In genomic region chr3:108094976-108095760, GRCm38 (mm10) we compare ENCODE assay signal across 22 mouse cellular contexts. TPM values are rescaled to one million over a fixed set of nuclear protein-coding genes. Genes with fewer than 3 reads are reported as not detected.
DNase-seq lines count a peak whose midpoint lies in the region; ATAC-seq and TF ChIP-seq lines count a peak whose summit lies in the region.
"Had no signal": no experiment of that assay in that cellular context is flagged by ENCODE, and none has a peak within 500 bp of the region (broad histone marks: within the 10 kb centered on the region; RNA-seq: fewer than 3 reads in every experiment).

No protein-coding gene starts in this region.

- no peak for TF ChIP-seq EP300 in heart, adult 2 months (IDR thresholded peaks at IDR 0.05; ENCODE audit: insufficient read depth, low read depth, low read length)
- no peak for TF ChIP-seq EP300 in liver, embryonic 14.5 days (IDR thresholded peaks at IDR 0.05; ENCODE audit: low read depth)

- H3K9me3 ChIP-seq in heart, embryonic 11.5 days (replicated peaks; ENCODE audit: control insufficient read depth, low read length): no peaks in the 10 kb centered on the region
- no peaks in the 10 kb centered on the region for H3K9me3 ChIP-seq in liver, embryonic 14.5 days (ENCODE audit: control insufficient read depth, low read length)
- no peaks in the 10 kb centered on the region for H3K9me3 ChIP-seq in limb, embryonic 10.5 days (replicated peaks)
- H3K9me3 ChIP-seq: embryonic facial prominence, embryonic 12.5 days; forebrain, embryonic 13.5 days; hindbrain, embryonic 13.5 days had no signal

- H3K4me1 ChIP-seq in heart, embryonic 11.5 days (ENCODE audit: control insufficient read depth, insufficient read depth, low read length): peaks cover 4% of the 10 kb centered on the region; the same call in 1 of the 2 replicates
- no peaks in the 10 kb centered on the region for H3K4me1 ChIP-seq in heart, adult 2 months (ENCODE audit: control insufficient read depth, insufficient read depth, low read length)
- peaks cover 59 to 66% of the 10 kb centered on the region in 2 experiments for H3K4me1 ChIP-seq in liver, embryonic 14.5 days (replicated peaks; ENCODE audit: control insufficient read depth in 2 of 2, insufficient read depth in 2 of 2, low read length in 1 of 2)
- peaks cover under 1% of the 10 kb centered on the region; the same call in 1 of the 2 replicates for H3K4me1 ChIP-seq in limb, embryonic 10.5 days
- H3K4me1 ChIP-seq: embryonic facial prominence, embryonic 12.5 days; hindbrain, embryonic 13.5 days had no signal

- 0 out of 2 replicates have a peak overlapping the region, but pooled peaks have one; percentile 10 for H3K27ac ChIP-seq in heart, embryonic 11.5 days (ENCODE audit: low read depth, low read length)
- H3K27ac ChIP-seq in heart, adult 2 months: no peak overlapping the region
- H3K27ac ChIP-seq in liver, embryonic 14.5 days: peak overlapping the region; percentile 93
- no peak overlapping the region for H3K27ac ChIP-seq in limb, embryonic 10.5 days
- H3K27ac ChIP-seq: embryonic facial prominence, embryonic 12.5 days; forebrain, embryonic 13.5 days; gastrocnemius, adult 2 months; hindbrain, embryonic 13.5 days; hindbrain, postnatal 0 days had no signal

- TF ChIP-seq CTCF in heart, adult 2 months (IDR thresholded peaks at IDR 0.05): no peak
- TF ChIP-seq CTCF in liver, embryonic 14.5 days (IDR thresholded peaks at IDR 0.05; ENCODE audit: low read depth): no peak

- no peak overlapping the region for H3K4me3 ChIP-seq in heart, embryonic 11.5 days (ENCODE audit: low read depth, low read length)
- no peak overlapping the region for H3K4me3 ChIP-seq in heart, adult 2 months
- H3K4me3 ChIP-seq in liver, embryonic 14.5 days (ENCODE audit: insufficient read depth in 1 of 2, low read depth in 2 of 2, low read length in 2 of 2): no peak overlapping the region
- no peak overlapping the region for H3K4me3 ChIP-seq in limb, embryonic 10.5 days
- H3K4me3 ChIP-seq: embryonic facial prominence, embryonic 12.5 days; forebrain, embryonic 13.5 days; gastrocnemius, adult 2 months; hindbrain, embryonic 13.5 days had no signal

- H3K79me2 ChIP-seq in heart, adult 2 months (replicated peaks; ENCODE audit: control insufficient read depth, insufficient read depth, low read length): no peaks in the 10 kb centered on the region

- no peak for ATAC-seq in heart, embryonic 11.5 days (replicated peaks; ENCODE audit: insufficient number of reproducible peaks, low FRiP score, low TSS enrichment)
- ATAC-seq in liver, embryonic 14.5 days (ENCODE audit: insufficient read depth): no peak
- ATAC-seq: forebrain, embryonic 13.5 days; forebrain, postnatal 0 days; hindbrain, postnatal 0 days had no signal

- 87% methylated on average over 12 of the region's 12 CpGs for WGBS in heart, embryonic 11.5 days (ENCODE audit: insufficient replicate concordance)
- WGBS in heart, adult 2 months: 96% methylated on average over 12 of the region's 12 CpGs
- 67% methylated on average over 12 of the region's 12 CpGs for WGBS in liver, embryonic 14.5 days (ENCODE audit: insufficient replicate concordance)
- WGBS in limb, embryonic 10.5 days: 92% methylated on average over 12 of the region's 12 CpGs

- no peak for DNase-seq in heart, adult 2 months
- DNase-seq in liver: peak; percentile 43
- DNase-seq in liver, embryonic 14.5 days (ENCODE audit: low read depth in 3 of 3, low spot score in 3 of 3): no peak
- DNase-seq in spleen, postnatal 36 days (ENCODE audit: low spot score in 2 of 2): no peak
- DNase-seq in limb, embryonic 10.5 days (ENCODE audit: low spot score): no peak
- DNase-seq in adrenal gland, postnatal 10 days: no peak
- DNase-seq: adrenal gland, adult 8-10 months; cerebellum, adult 11-12 months; cerebellum, adult 9-10 months; cerebellum, postnatal 25 days; forebrain, postnatal 0 days; gastrocnemius, adult 2 months; gastrocnemius, postnatal 36 days; heart, adult 11 months; heart, postnatal 10 days had no signal

- no peak overlapping the region for H3K4me2 ChIP-seq in heart, embryonic 11.5 days
- H3K4me2 ChIP-seq in liver, embryonic 14.5 days (ENCODE audit: low read depth): peak overlapping the region; percentile 68
- H3K4me2 ChIP-seq: embryonic facial prominence, embryonic 12.5 days; forebrain, embryonic 13.5 days; hindbrain, embryonic 13.5 days had no signal

- no peaks in the 10 kb centered on the region for H3K36me3 ChIP-seq in heart, embryonic 11.5 days (ENCODE audit: control insufficient read depth, insufficient read depth, low read length)
- H3K36me3 ChIP-seq in heart, adult 2 months (ENCODE audit: control insufficient read depth, insufficient read depth, low read length): no peaks in the 10 kb centered on the region
- H3K36me3 ChIP-seq in liver, embryonic 14.5 days (replicated peaks; ENCODE audit: control insufficient read depth, insufficient read depth, low read depth): no peaks in the 10 kb centered on the region
- no peaks in the 10 kb centered on the region for H3K36me3 ChIP-seq in limb, embryonic 10.5 days
- H3K36me3 ChIP-seq: embryonic facial prominence, embryonic 12.5 days; hindbrain, embryonic 13.5 days had no signal

- H3K27me3 ChIP-seq in heart, embryonic 11.5 days (ENCODE audit: control insufficient read depth, insufficient read depth, low read length): no peaks in the 10 kb centered on the region
- H3K27me3 ChIP-seq in heart, adult 2 months (ENCODE audit: control insufficient read depth, insufficient read depth, low read length): no peaks in the 10 kb centered on the region
- H3K27me3 ChIP-seq in liver, embryonic 14.5 days (ENCODE audit: control insufficient read depth, insufficient read depth, low read length): no peaks in the 10 kb centered on the region
- H3K27me3 ChIP-seq in limb, embryonic 10.5 days (ENCODE audit: low read depth, poor library complexity, severe bottlenecking): no peaks in the 10 kb centered on the region
- H3K27me3 ChIP-seq: CH12.LX; embryonic facial prominence, embryonic 12.5 days; forebrain, embryonic 13.5 days; hindbrain, embryonic 13.5 days had no signal

- intact Hi-C loops in heart, adult 2 months (cut with DNase I): no loop called here

- H3K9ac ChIP-seq in heart, embryonic 11.5 days (ENCODE audit: low read depth, low read length): no peak overlapping the region
- no peak overlapping the region for H3K9ac ChIP-seq in heart, adult 2 months (ENCODE audit: low read depth, low read length)
- H3K9ac ChIP-seq in liver, embryonic 14.5 days (replicated peaks): peak overlapping the region; percentile 50
- H3K9ac ChIP-seq: embryonic facial prominence, embryonic 12.5 days; forebrain, embryonic 13.5 days; forebrain, postnatal 0 days; hindbrain, embryonic 13.5 days had no signal

- no peak for TF ChIP-seq POLR2A in heart, adult 2 months (IDR thresholded peaks at IDR 0.05; ENCODE audit: insufficient read depth, low read depth, low read length)

RNA-seq across cellular contexts. Expression of gene Gnat2, which starts 2.6 kb away (rescaled TPM):
- 1.1 and 1.3 TPM in 2 replicates for polyA plus RNA-seq in heart, embryonic 11.5 days (2014; fragmentation: Nextera tagmentation; extraction: Ambion mirVana)
- total RNA-seq in heart, adult 2 months (2021): under 1 TPM in 1 of 2 experiments, not detected in 1; 0.11 TPM
- not detected in 2 replicates for polyA plus RNA-seq in heart, adult 2 months (2012; rRNA removed)
- polyA plus RNA-seq in liver, embryonic 14.5 days (2012; rRNA removed): 0.60 and 1.4 TPM in 2 replicates
- 1.8 and 2.5 TPM in 2 replicates for polyA plus RNA-seq in liver, embryonic 14.5 days (2014; fragmentation: Nextera tagmentation; extraction: Ambion mirVana)
- polyA plus RNA-seq in limb, embryonic 10.5 days (2016; fragmentation: Nextera tagmentation; extraction: Ambion mirVana): 1.6 and 2.4 TPM in 2 replicates
- total RNA-seq in adrenal gland, postnatal 10 days (2021): 1 to 10 TPM; 6.6 to 6.8 TPM
- total RNA-seq: hindbrain, postnatal 0 days had no signal

RNA-seq across cellular contexts. Expression of gene Ampd2, which starts 8.7 kb away (rescaled TPM):
- 30.6 and 32.1 TPM in 2 replicates for polyA plus RNA-seq in heart, embryonic 11.5 days (2014; fragmentation: Nextera tagmentation; extraction: Ambion mirVana)
- total RNA-seq in heart, adult 2 months (2021): 1 to 10 TPM; 4.1 to 4.6 TPM
- polyA plus RNA-seq in heart, adult 2 months (2012; rRNA removed): 25.9 and 26.3 TPM in 2 replicates
- polyA plus RNA-seq in liver, embryonic 14.5 days (2012; rRNA removed): 40.9 and 49.6 TPM in 2 replicates
- 34.3 and 37.8 TPM in 2 replicates for polyA plus RNA-seq in liver, embryonic 14.5 days (2014; fragmentation: Nextera tagmentation; extraction: Ambion mirVana)
- polyA plus RNA-seq in limb, embryonic 10.5 days (2016; fragmentation: Nextera tagmentation; extraction: Ambion mirVana): 68.8 and 69.7 TPM in 2 replicates
- 10 to 100 TPM; 79.3 to 92.2 TPM for total RNA-seq in adrenal gland, postnatal 10 days (2021)

RNA-seq across cellular contexts. Expression of gene Gstm4, which starts 50.5 kb away (rescaled TPM):
- polyA plus RNA-seq in heart, embryonic 11.5 days (2014; fragmentation: Nextera tagmentation; extraction: Ambion mirVana): 14.7 and 17.7 TPM in 2 replicates
- total RNA-seq in heart, adult 2 months (2021): 10 to 100 TPM; 11.7 to 11.9 TPM
- 17.1 and 24.6 TPM in 2 replicates for polyA plus RNA-seq in heart, adult 2 months (2012; rRNA removed)
- 11.7 and 11.9 TPM in 2 replicates for polyA plus RNA-seq in liver, embryonic 14.5 days (2012; rRNA removed)
- 17.3 and 17.7 TPM in 2 replicates for polyA plus RNA-seq in liver, embryonic 14.5 days (2014; fragmentation: Nextera tagmentation; extraction: Ambion mirVana)
- 11.6 and 15.1 TPM in 2 replicates for polyA plus RNA-seq in limb, embryonic 10.5 days (2016; fragmentation: Nextera tagmentation; extraction: Ambion mirVana)
- total RNA-seq in adrenal gland, postnatal 10 days (2021): 10 to 100 TPM; 12.8 to 13.3 TPM

RNA-seq across cellular contexts. Expression of gene Gnai3, which starts 50.8 kb away (rescaled TPM):
- 91.3 and 102 TPM in 2 replicates for polyA plus RNA-seq in heart, embryonic 11.5 days (2014; fragmentation: Nextera tagmentation; extraction: Ambion mirVana)
- total RNA-seq in heart, adult 2 months (2021): 10 to 100 TPM; 16.5 to 18.1 TPM
- 7.5 and 18.7 TPM in 2 replicates for polyA plus RNA-seq in heart, adult 2 months (2012; rRNA removed)
- 18.4 and 28.7 TPM in 2 replicates for polyA plus RNA-seq in liver, embryonic 14.5 days (2012; rRNA removed)
- polyA plus RNA-seq in liver, embryonic 14.5 days (2014; fragmentation: Nextera tagmentation; extraction: Ambion mirVana): 57.4 and 58.0 TPM in 2 replicates
- 178 and 197 TPM in 2 replicates for polyA plus RNA-seq in limb, embryonic 10.5 days (2016; fragmentation: Nextera tagmentation; extraction: Ambion mirVana)
- 100 to 1,000 TPM; 101 to 113 TPM for total RNA-seq in adrenal gland, postnatal 10 days (2021)

RNA-seq across cellular contexts. Expression of gene Gpr61, which starts 59.5 kb away (rescaled TPM):
- polyA plus RNA-seq in heart, embryonic 11.5 days (2014; fragmentation: Nextera tagmentation; extraction: Ambion mirVana): 0.13 and 0.16 TPM in 2 replicates
- total RNA-seq in heart, adult 2 months (2021): not detected
- polyA plus RNA-seq in heart, adult 2 months (2012; rRNA removed): 0.04 TPM in 1 of 2 replicates, not detected in the other
- polyA plus RNA-seq in liver, embryonic 14.5 days (2012; rRNA removed): not detected in 2 replicates
- 0.04 TPM in 1 of 2 replicates, not detected in the other for polyA plus RNA-seq in liver, embryonic 14.5 days (2014; fragmentation: Nextera tagmentation; extraction: Ambion mirVana)
- 0.08 TPM in 1 of 2 replicates, not detected in the other for polyA plus RNA-seq in limb, embryonic 10.5 days (2016; fragmentation: Nextera tagmentation; extraction: Ambion mirVana)
- under 1 TPM; 0.15 to 0.48 TPM for total RNA-seq in adrenal gland, postnatal 10 days (2021)
- total RNA-seq: CH12.LX; gastrocnemius, adult 2 months; gastrocnemius, postnatal 36 days; heart, postnatal 10 days; hematopoietic stem cell, adult 5-6 weeks had no signal

Comparison
In these comparisons a context has a peak if more than half of its experiments do, and no peak if none do; other contexts are left out.
1. H3K27ac ChIP-seq: peak in heart, embryonic 11.5 days (single experiment) and liver, embryonic 14.5 days (single experiment); none in heart, adult 2 months (single experiment) and limb, embryonic 10.5 days (single experiment).